Mouse (Mus musculus): ENCODE measurements at regions not wholly inside any gene's neighbourhood (a gene's known extent, or its start where the extent isn't known, plus 50 kb on each side); places are given as distances from the start of the nearest gene placed in this dataset.

- no peaks in the 10 kb centered on the region for H3K9me3 ChIP-seq (ENCODE audit: control insufficient read depth, low read length)
- H3K4me2 ChIP-seq (ENCODE audit: low read depth, severe bottlenecking) = no peak overlapping the region
- no peak overlapping the region for H3K27ac ChIP-seq (replicated peaks; ENCODE audit: low read depth, low read length)
- DNase-seq (ENCODE audit: low spot score) (no peak), ATAC-seq (ENCODE audit: insufficient number of reproducible peaks, low FRiP score, low TSS enrichment, low read depth) (no peak)
- WGBS = 66% methylated on average over 3 of the region's 3 CpGs
- H3K36me3 ChIP-seq (ENCODE audit: control insufficient read depth, insufficient read depth, low read length) = no peaks in the 10 kb centered on the region
- H3K4me1 ChIP-seq (ENCODE audit: control insufficient read depth, insufficient read depth, low read length) = no peaks in the 10 kb centered on the region
- H3K9ac ChIP-seq (ENCODE audit: low read length) = no peak overlapping the region
- no peak overlapping the region for H3K4me3 ChIP-seq (ENCODE audit: low read depth, low read length)
- no peaks in the 10 kb centered on the region for H3K27me3 ChIP-seq (ENCODE audit: control insufficient read depth, insufficient read depth, low read length)
Measured at GRCm38 (mm10) chr17:82516850-82517249, 698.2 kb upstream of the Pkdcc start.

GRCm38 (mm10) chr17:82513816-82514215 is 701.3 kb upstream of the Pkdcc start:
- no peak overlapping the region for H3K4me3 ChIP-seq (ENCODE audit: low read depth, low read length)
- no peak for ATAC-seq (ENCODE audit: insufficient number of reproducible peaks, low FRiP score, low TSS enrichment, low read depth)

GRCm38 (mm10) chr17:82504291-82504690 is 710.8 kb upstream of the Pkdcc start:
- no peak overlapping the region for H3K4me3 ChIP-seq (ENCODE audit: low read depth, low read length)
- no peaks in the 10 kb centered on the region for H3K36me3 ChIP-seq (ENCODE audit: control insufficient read depth, insufficient read depth, low read length)
- H3K4me1 ChIP-seq (ENCODE audit: control insufficient read depth, insufficient read depth, low read length) = no peaks in the 10 kb centered on the region
- 86% methylated on average over 3 of the region's 3 CpGs for WGBS
- ATAC-seq (ENCODE audit: insufficient number of reproducible peaks, low FRiP score, low TSS enrichment, low read depth) = no peak
- no peak overlapping the region for H3K4me2 ChIP-seq (ENCODE audit: low read depth, severe bottlenecking)
- H3K27ac ChIP-seq (replicated peaks; ENCODE audit: low read depth, low read length) = no peak overlapping the region
- no peaks in the 10 kb centered on the region for H3K27me3 ChIP-seq (ENCODE audit: control insufficient read depth, insufficient read depth, low read length)
- H3K9me3 ChIP-seq (ENCODE audit: control insufficient read depth, low read length) = no peaks in the 10 kb centered on the region
- no peak overlapping the region for H3K9ac ChIP-seq (ENCODE audit: low read length)
- no peak for DNase-seq (ENCODE audit: low spot score)

More at GRCm38 (mm10) chr17:82513816-82514215, 701.3 kb upstream of the Pkdcc start:
- DNase-seq (ENCODE audit: low spot score) = no peak
- WGBS = 62% methylated on average over 2 of the region's 2 CpGs
- Histone ChIP-seq H3K27ac (replicated peaks; ENCODE audit: low read depth, low read length) (no peak overlapping the region), H3K36me3 (ENCODE audit: control insufficient read depth, insufficient read depth, low read length) (no peaks in the 10 kb centered on the region), H3K9me3 (ENCODE audit: control insufficient read depth, low read length) (no peaks in the 10 kb centered on the region), H3K27me3 (ENCODE audit: control insufficient read depth, insufficient read depth, low read length) (no peaks in the 10 kb centered on the region), H3K9ac (ENCODE audit: low read length) (no peak overlapping the region), H3K4me2 (ENCODE audit: low read depth, severe bottlenecking) (no peak overlapping the region), H3K4me1 (ENCODE audit: control insufficient read depth, insufficient read depth, low read length) (no peaks in the 10 kb centered on the region)

DNA sequence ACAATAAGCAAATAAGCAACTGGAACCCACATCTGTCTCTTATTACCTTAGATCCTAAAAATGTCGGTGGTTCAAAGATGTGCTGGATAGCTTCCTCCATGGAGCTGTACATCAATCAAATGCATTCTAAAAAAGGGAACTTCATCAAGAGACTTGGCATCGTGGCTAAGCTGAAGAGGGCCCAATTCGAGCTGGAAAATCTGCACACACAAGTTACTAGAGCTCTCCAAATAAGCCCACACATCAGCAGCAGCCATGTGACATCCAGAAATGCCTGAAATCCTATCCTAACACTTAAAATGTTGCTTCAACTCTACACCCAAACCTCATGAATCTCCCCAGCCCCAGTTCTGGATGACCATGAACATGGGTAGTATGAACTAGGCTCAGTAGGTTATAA is 729.5 kb upstream of the Pkdcc start:
- H3K9me3 ChIP-seq (ENCODE audit: control insufficient read depth, low read length) = no peaks in the 10 kb centered on the region
- H3K4me3 ChIP-seq (ENCODE audit: low read depth, low read length) = no peak overlapping the region
- no peaks in the 10 kb centered on the region for H3K36me3 ChIP-seq (ENCODE audit: control insufficient read depth, insufficient read depth, low read length)
- no peaks in the 10 kb centered on the region for H3K27me3 ChIP-seq (ENCODE audit: control insufficient read depth, insufficient read depth, low read length)
- H3K9ac ChIP-seq (ENCODE audit: low read length) = no peak overlapping the region
- no peak for ATAC-seq (ENCODE audit: insufficient number of reproducible peaks, low FRiP score, low TSS enrichment, low read depth)
- DNase-seq (ENCODE audit: low spot score) = no peak
- WGBS = 9% methylated on average over 3 of the region's 3 CpGs
- no peak overlapping the region for H3K27ac ChIP-seq (replicated peaks; ENCODE audit: low read depth, low read length)
- no peak overlapping the region for H3K4me2 ChIP-seq (ENCODE audit: low read depth, severe bottlenecking)
- no peaks in the 10 kb centered on the region for H3K4me1 ChIP-seq (ENCODE audit: control insufficient read depth, insufficient read depth, low read length)

GRCm38 (mm10) chr17:82484609-82485008 is 730.5 kb upstream of the Pkdcc start:
- no peaks in the 10 kb centered on the region for H3K36me3 ChIP-seq (ENCODE audit: control insufficient read depth, insufficient read depth, low read length)
- 84% methylated on average over 6 of the region's 6 CpGs for WGBS
- H3K4me1 ChIP-seq (ENCODE audit: control insufficient read depth, insufficient read depth, low read length) = no peaks in the 10 kb centered on the region
- H3K4me2 ChIP-seq (ENCODE audit: low read depth, severe bottlenecking) = no peak overlapping the region
- DNase-seq (ENCODE audit: low spot score) (no peak), ATAC-seq (ENCODE audit: insufficient number of reproducible peaks, low FRiP score, low TSS enrichment, low read depth) (no peak)
- H3K27ac ChIP-seq (replicated peaks; ENCODE audit: low read depth, low read length) = no peak overlapping the region
- H3K4me3 ChIP-seq (ENCODE audit: low read depth, low read length) = no peak overlapping the region
- H3K9me3 ChIP-seq (ENCODE audit: control insufficient read depth, low read length) = no peaks in the 10 kb centered on the region
- H3K27me3 ChIP-seq (ENCODE audit: control insufficient read depth, insufficient read depth, low read length) = no peaks in the 10 kb centered on the region
- H3K9ac ChIP-seq (ENCODE audit: low read length) = no peak overlapping the region

DNA sequence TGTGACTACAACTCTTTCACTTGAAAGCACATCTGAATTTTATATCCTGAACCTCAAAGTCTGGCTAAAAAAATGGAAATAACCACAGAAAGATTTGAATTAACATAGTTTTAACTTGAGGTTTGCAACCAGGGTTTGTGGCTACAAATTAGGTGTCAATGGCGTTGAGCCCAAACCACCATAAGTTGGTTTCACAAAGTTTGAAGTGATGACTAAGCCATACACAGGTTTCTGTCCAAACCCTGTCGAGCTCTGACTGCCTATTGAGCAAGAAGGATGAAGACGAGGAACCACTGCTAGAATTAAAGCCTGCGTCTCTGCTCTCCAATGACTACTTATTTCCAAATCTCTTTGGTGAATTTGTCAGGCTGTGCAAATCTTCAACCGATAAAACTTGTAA is 719.8 kb upstream of the Slc8a1 start:
- Histone ChIP-seq H3K9ac (ENCODE audit: low read length) (no peak overlapping the region), H3K4me3 (ENCODE audit: low read depth, low read length) (no peak overlapping the region), H3K4me1 (ENCODE audit: control insufficient read depth, insufficient read depth, low read length) (no peaks in the 10 kb centered on the region), H3K27me3 (ENCODE audit: control insufficient read depth, insufficient read depth, low read length) (no peaks in the 10 kb centered on the region), H3K9me3 (ENCODE audit: control insufficient read depth, low read length) (no peaks in the 10 kb centered on the region), H3K4me2 (ENCODE audit: low read depth, severe bottlenecking) (no peak overlapping the region), H3K36me3 (ENCODE audit: control insufficient read depth, insufficient read depth, low read length) (no peaks in the 10 kb centered on the region), H3K27ac (replicated peaks; ENCODE audit: low read depth, low read length) (no peak overlapping the region)
- DNase-seq (ENCODE audit: low spot score) = no peak
- 89% methylated on average over 5 of the region's 5 CpGs for WGBS
- no peak for ATAC-seq (ENCODE audit: insufficient number of reproducible peaks, low FRiP score, low TSS enrichment, low read depth)

DNA sequence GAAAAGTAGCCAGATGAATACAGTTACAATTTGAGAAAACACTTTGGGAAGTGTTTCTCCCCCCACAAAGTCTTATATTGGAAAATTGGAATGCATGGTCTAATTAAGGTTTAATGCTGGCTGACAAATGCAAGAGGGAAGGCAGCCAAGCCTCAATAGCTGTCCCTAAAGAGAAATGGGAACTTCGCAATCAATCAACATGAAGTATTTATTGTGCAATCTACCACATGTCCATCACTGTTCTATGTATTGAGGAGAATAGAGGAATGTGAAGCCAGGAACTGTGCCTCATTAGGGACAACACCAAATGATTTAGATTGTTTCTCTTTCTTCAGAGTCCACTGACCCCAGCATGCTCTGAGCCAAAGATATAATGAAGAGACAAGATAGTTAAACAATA is 715.7 kb upstream of the Slc8a1 start:
- Histone ChIP-seq H3K4me1 (ENCODE audit: control insufficient read depth, insufficient read depth, low read length) (no peaks in the 10 kb centered on the region), H3K4me2 (ENCODE audit: low read depth, severe bottlenecking) (no peak overlapping the region), H3K36me3 (ENCODE audit: control insufficient read depth, insufficient read depth, low read length) (no peaks in the 10 kb centered on the region), H3K27ac (replicated peaks; ENCODE audit: low read depth, low read length) (no peak overlapping the region), H3K27me3 (ENCODE audit: control insufficient read depth, insufficient read depth, low read length) (no peaks in the 10 kb centered on the region), H3K9ac (ENCODE audit: low read length) (no peak overlapping the region), H3K4me3 (ENCODE audit: low read depth, low read length) (no peak overlapping the region), H3K9me3 (ENCODE audit: control insufficient read depth, low read length) (no peaks in the 10 kb centered on the region)
- WGBS = 85% methylated on average over 1 of the region's 1 CpGs
- DNase-seq (ENCODE audit: low spot score) (no peak), ATAC-seq (ENCODE audit: insufficient number of reproducible peaks, low FRiP score, low TSS enrichment, low read depth) (no peak)

DNA sequence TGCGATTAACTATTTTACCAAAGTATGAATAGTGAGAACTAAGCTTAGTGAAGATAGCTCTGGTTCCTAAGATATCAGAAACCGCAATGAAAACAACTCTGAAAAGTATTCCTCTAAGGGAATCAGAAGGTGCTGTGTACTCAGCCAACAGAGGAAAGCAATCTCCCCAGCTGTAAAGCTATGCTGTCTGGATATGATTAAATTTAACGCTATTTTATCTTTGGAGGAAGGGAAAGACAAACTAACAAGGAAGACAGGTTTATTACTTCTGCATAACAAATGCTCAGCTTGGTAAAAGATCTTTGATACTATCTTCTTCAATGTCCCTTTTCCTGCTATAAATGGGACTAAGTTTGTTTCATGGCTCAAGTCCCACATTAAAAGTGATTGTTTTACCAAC is 700.9 kb upstream of the Slc8a1 start:
- 69% methylated on average over 3 of the region's 3 CpGs for WGBS
- Histone ChIP-seq H3K27ac (replicated peaks; ENCODE audit: low read depth, low read length) (no peak overlapping the region), H3K4me1 (ENCODE audit: control insufficient read depth, insufficient read depth, low read length) (no peaks in the 10 kb centered on the region), H3K9ac (ENCODE audit: low read length) (no peak overlapping the region), H3K27me3 (ENCODE audit: control insufficient read depth, insufficient read depth, low read length) (no peaks in the 10 kb centered on the region), H3K9me3 (ENCODE audit: control insufficient read depth, low read length) (no peaks in the 10 kb centered on the region), H3K36me3 (ENCODE audit: control insufficient read depth, insufficient read depth, low read length) (no peaks in the 10 kb centered on the region), H3K4me3 (ENCODE audit: low read depth, low read length) (no peak overlapping the region), H3K4me2 (ENCODE audit: low read depth, severe bottlenecking) (no peak overlapping the region)
- DNase-seq (ENCODE audit: low spot score) (no peak), ATAC-seq (ENCODE audit: insufficient number of reproducible peaks, low FRiP score, low TSS enrichment, low read depth) (no peak)

GRCm38 (mm10) chr17:82437206-82437605 is 699.0 kb upstream of the Slc8a1 start:
- H3K36me3 ChIP-seq (ENCODE audit: control insufficient read depth, insufficient read depth, low read length) = no peaks in the 10 kb centered on the region
- ATAC-seq (ENCODE audit: insufficient number of reproducible peaks, low FRiP score, low TSS enrichment, low read depth) (no peak), DNase-seq (ENCODE audit: low spot score) (no peak)
- H3K27me3 ChIP-seq (ENCODE audit: control insufficient read depth, insufficient read depth, low read length) = no peaks in the 10 kb centered on the region
- 78% methylated on average over 3 of the region's 3 CpGs for WGBS
- H3K4me2 ChIP-seq (ENCODE audit: low read depth, severe bottlenecking) = no peak overlapping the region
- H3K27ac ChIP-seq (replicated peaks; ENCODE audit: low read depth, low read length) = no peak overlapping the region
- H3K4me3 ChIP-seq (ENCODE audit: low read depth, low read length) = no peak overlapping the region
- H3K4me1 ChIP-seq (ENCODE audit: control insufficient read depth, insufficient read depth, low read length) = no peaks in the 10 kb centered on the region
- no peak overlapping the region for H3K9ac ChIP-seq (ENCODE audit: low read length)
- H3K9me3 ChIP-seq (ENCODE audit: control insufficient read depth, low read length) = no peaks in the 10 kb centered on the region

Measured in limb, embryonic 11.5 days (tissue).